Mouse (Mus musculus): ENCODE results near the gene Snrnp70. TPM values are rescaled to one million over a fixed set of nuclear protein-coding genes. Genes with fewer than 3 reads are reported as not detected.

The Snrnp70 gene
- polyA plus RNA-seq (2015; fragmentation: Nextera tagmentation; extraction: Ambion mirVana): 199 and 204 TPM in 2 replicates

DNA sequence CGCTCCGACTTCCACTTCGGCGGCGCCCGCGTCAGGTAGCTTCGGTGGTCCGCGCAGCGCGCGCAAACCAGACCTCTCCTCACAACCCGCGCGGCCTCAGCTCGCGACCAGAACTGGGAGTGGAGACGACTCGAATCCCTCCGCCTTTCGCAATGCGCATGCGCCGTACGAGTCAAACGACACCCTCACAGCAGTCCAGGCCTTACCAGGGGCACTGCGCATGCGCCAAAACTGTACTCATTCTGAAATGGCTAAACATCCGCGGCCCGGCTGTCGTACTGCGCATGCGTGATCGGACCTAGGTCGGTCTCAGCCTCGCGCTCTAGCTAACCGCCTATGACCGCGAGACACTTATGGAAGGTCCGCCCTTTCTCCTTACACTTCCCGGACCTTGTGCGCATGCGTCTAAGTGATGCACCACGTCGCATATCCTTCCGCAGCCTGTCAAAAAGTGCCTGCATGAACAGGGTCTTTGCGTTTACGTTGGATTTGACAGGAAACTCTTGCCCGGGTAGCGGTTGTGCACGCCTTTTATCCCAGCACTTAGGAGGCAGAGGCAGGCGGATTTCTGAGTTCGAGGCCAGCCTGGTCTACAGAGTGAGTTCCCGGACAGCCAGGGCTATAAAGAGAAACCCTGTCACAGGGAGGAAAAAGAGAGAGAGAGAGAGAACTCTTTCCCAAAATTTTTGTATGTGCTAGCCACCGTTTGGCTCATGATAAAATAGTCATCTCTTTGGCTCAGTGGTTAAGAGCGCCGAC is at the start of gene Snrnp70:
TSS of gene Snrnp70 (minus strand) at position 165 of the 759 bp plus-strand sequence.
- ATAC-seq (ENCODE audit: insufficient number of reproducible peaks, low FRiP score, low TSS enrichment, low read depth): peak; percentile 97
- peak within 1 kb of the TSS; percentile 76 for H3K4me3 ChIP-seq
- H3K9me3 ChIP-seq: no peaks in the 10 kb centered on the region
- peak within 1 kb of the TSS; percentile 74 for H3K9ac ChIP-seq
- H3K4me2 ChIP-seq: peak within 1 kb of the TSS; percentile 78
- under 1% methylated on average over 60 of the region's 60 CpGs for WGBS
- peak within 1 kb of the TSS; percentile 99 for H3K27ac ChIP-seq
- peaks cover 20% of the 10 kb centered on the region for H3K4me1 ChIP-seq
- H3K27me3 ChIP-seq: no peaks in the 10 kb centered on the region
- H3K36me3 ChIP-seq: peaks cover 19% of the 10 kb centered on the region

- WGBS: 84% methylated on average over 22 of the region's 22 CpGs
- H3K4me1 ChIP-seq: no peaks in the 10 kb centered on the region
- no peaks in the 10 kb centered on the region for H3K27me3 ChIP-seq
- H3K4me2 ChIP-seq: no peak overlapping the region
- H3K27ac ChIP-seq: no peak overlapping the region
- no peak overlapping the region for H3K4me3 ChIP-seq
- no peaks in the 10 kb centered on the region for H3K9me3 ChIP-seq
- no peak overlapping the region for H3K9ac ChIP-seq
- ATAC-seq (ENCODE audit: insufficient number of reproducible peaks, low FRiP score, low TSS enrichment, low read depth): no peak
- peaks cover 72% of the 10 kb centered on the region for H3K36me3 ChIP-seq
Observed at GRCm38 (mm10) chr7:45443526-45444420, 48.2 kb upstream of the Snrnp70 start.

- H3K9ac ChIP-seq: peak within 1 kb of the TSS; percentile 20; the same call in 1 of the 2 replicates
- ATAC-seq (ENCODE audit: insufficient number of reproducible peaks, low FRiP score, low TSS enrichment, low read depth): no peak
- 14% methylated on average over 19 of the region's 19 CpGs for WGBS
Observed at GRCm38 (mm10) chr7:45437521-45438276, 42.2 kb upstream of the Snrnp70 start, which contains the start of gene Ruvbl2. Gene Ruvbl2, minus strand, starts transcription at chr7:45438096.

DNA sequence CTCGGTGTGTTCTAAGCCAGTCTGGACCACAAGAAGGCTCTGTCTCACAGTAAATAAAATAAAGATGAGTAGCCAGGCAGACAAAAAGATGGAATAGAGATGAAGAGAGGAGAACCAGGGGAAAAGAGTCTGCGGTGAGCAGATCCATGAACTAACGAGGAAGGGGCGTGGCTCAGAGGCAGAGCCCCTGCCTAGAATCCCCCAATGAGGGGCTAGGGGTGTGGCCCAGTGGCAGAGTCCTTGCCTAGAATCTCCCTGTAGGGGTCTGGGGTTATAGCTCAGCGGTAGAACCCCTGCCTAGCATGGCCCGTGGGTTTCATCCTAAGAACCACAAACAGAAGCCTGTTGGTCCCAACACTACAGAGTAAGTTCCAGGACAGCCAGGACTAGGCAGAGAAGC is 41.5 kb upstream of the Snrnp70 start:
- WGBS: 27% methylated on average over 6 of the region's 6 CpGs
- no peak overlapping the region for H3K4me3 ChIP-seq

More at GRCm38 (mm10) chr7:45437521-45438276, 42.2 kb upstream of the Snrnp70 start, which contains the start of gene Ruvbl2:
- Histone ChIP-seq H3K4me3 (no peak within 1 kb of the TSS), H3K9me3 (no peaks in the 10 kb centered on the region), H3K4me1 (peaks cover 41% of the 10 kb centered on the region), H3K27me3 (no peaks in the 10 kb centered on the region), H3K27ac (no peak within 1 kb of the TSS), H3K4me2 (peak within 1 kb of the TSS; percentile 20; the same call in 1 of the 2 replicates), H3K36me3 (peaks cover 25% of the 10 kb centered on the region)

DNA sequence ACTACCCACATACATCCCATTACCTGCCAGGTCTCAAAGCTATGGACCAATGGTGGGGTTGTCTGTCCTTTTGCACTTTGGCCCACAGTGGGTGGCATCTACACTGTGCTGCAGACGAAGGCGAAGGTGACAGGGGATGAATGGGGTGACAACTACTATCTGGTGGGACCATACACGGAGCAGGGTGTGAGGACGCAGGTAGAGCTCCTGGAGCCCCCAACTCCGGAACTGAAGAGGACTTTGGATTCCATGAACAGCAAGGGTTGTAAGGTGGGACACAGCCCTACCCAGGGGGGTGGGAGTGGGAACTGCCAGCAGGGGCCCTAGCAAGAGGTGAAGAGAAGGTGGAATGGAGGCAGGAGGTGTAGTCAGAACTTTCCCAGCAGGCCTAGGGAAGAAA is 40.9 kb upstream of the Snrnp70 start:
- H3K9ac ChIP-seq: no peak overlapping the region
- no peak overlapping the region for H3K27ac ChIP-seq
- WGBS: 90% methylated on average over 5 of the region's 5 CpGs
- H3K4me1 ChIP-seq: peaks cover 44% of the 10 kb centered on the region
- H3K27me3 ChIP-seq: no peaks in the 10 kb centered on the region
- H3K4me3 ChIP-seq: peak overlapping the region; percentile 62; the same call in 1 of the 2 replicates
- H3K36me3 ChIP-seq: peaks cover 27% of the 10 kb centered on the region
- H3K9me3 ChIP-seq: no peaks in the 10 kb centered on the region
- ATAC-seq (ENCODE audit: insufficient number of reproducible peaks, low FRiP score, low TSS enrichment, low read depth): no peak
- H3K4me2 ChIP-seq: peak overlapping the region; percentile 72

More for the DNA sequence above, 41.5 kb upstream of the Snrnp70 start:
- Histone ChIP-seq H3K36me3 (peaks cover 26% of the 10 kb centered on the region), H3K9me3 (no peaks in the 10 kb centered on the region), H3K27ac (no peak overlapping the region), H3K4me1 (peaks cover 44% of the 10 kb centered on the region), H3K9ac (no peak overlapping the region), H3K4me2 (peak overlapping the region; percentile 7; the same call in 1 of the 2 replicates), H3K27me3 (no peaks in the 10 kb centered on the region)
- no peak for ATAC-seq (ENCODE audit: insufficient number of reproducible peaks, low FRiP score, low TSS enrichment, low read depth)

DNA sequence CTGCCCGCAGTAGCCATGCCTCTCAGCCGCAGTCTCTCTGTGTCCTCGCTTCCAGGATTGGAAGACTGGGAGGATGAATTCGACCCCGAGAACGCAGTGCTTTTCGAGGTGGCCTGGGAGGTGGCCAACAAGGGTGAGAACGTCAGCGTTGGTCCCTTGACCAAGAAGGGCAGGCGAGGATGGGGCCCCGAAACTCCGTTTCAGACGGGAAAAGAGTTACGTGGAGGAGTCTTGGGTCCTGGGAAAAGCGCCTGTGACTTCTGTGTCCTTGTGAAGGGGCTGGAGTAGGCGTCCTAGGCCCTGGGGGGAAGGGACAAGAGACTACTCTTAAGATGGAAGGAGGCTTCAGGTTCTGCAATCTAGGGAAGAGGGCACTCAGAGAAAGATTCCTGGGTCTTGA is 39.5 kb upstream of the Snrnp70 start:
- H3K4me2 ChIP-seq: peak overlapping the region; percentile 72
- peaks cover 44% of the 10 kb centered on the region for H3K4me1 ChIP-seq
- WGBS: 3% methylated on average over 16 of the region's 16 CpGs
- no peak for ATAC-seq (ENCODE audit: insufficient number of reproducible peaks, low FRiP score, low TSS enrichment, low read depth)
- peaks cover 33% of the 10 kb centered on the region for H3K36me3 ChIP-seq
- H3K9me3 ChIP-seq: no peaks in the 10 kb centered on the region
- no peaks in the 10 kb centered on the region for H3K27me3 ChIP-seq
- peak overlapping the region; percentile 62 for H3K4me3 ChIP-seq
- peak overlapping the region; percentile 72 for H3K9ac ChIP-seq
- H3K27ac ChIP-seq: peak overlapping the region; percentile 83

DNA sequence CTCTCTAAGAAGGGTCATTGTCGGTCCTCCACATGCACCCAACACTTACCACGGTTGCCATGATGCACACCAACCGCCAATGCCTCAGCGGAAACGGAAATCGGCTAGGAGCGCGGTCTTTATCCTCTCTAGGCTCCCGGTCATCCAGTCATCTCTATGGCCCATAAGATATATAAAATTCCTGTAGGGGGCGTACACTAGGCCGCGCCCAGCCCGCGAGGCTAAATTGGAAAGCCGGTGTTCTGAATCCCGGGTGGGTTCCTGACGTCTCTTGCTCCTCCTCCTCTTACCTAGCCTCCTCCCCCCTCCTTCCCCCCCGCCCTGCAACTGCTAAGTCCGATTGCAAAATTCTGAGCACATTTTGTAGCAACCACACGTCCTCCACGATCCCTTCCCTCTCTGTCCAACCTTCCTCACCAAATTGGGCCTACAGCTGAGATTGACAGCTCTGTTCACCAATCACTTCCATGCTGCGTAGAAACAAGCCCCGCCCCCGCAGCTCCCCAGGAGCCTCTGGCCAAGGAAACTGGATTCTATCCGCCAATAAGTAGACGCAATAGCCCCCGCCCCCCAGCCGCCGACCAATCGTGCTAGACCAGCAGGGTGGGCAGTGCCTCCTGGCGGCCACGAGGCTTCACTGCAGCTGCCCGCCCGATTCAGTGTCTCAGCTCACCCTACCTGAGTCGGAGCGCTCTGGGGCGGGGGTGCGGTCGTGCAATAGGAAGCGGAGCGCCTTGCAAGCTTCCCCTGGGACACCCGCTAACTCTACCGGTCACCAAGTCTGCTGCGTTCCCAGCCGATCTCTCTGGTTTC is 38.9 kb upstream of the Snrnp70 start, which contains the start of gene Gys1:
TSS of gene Gys1 (plus strand) at position 642 of the 813 bp plus-strand sequence.
- H3K4me1 ChIP-seq: peaks cover 44% of the 10 kb centered on the region
- H3K27me3 ChIP-seq: no peaks in the 10 kb centered on the region
- H3K36me3 ChIP-seq: peaks cover 33% of the 10 kb centered on the region
- peak within 1 kb of the TSS; percentile 90 for H3K4me2 ChIP-seq
- peak within 1 kb of the TSS; percentile 92 for H3K27ac ChIP-seq
- H3K9me3 ChIP-seq: no peaks in the 10 kb centered on the region
- ATAC-seq (ENCODE audit: insufficient number of reproducible peaks, low FRiP score, low TSS enrichment, low read depth): peak; percentile 97
- WGBS: under 1% methylated on average over 45 of the region's 45 CpGs
- peak within 1 kb of the TSS; percentile 90 for H3K9ac ChIP-seq
- peak within 1 kb of the TSS; percentile 62 for H3K4me3 ChIP-seq

DNA sequence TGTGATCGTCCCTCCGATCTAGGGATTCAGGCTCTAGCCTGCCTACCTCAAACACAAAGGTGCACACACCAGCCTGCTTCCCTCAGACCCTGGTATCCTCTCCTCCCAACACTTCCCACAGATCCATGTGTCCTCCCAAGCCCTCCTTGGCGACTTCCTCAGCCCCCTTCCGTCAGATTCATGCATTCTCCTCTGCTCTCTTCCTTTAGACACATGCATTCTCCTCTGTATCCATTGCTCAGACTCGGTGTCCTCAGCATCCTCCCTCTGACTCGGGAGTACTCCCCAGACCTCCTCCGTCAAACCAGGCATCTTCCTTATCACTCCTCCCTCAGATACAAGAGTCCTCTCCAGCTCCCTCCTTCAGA is 38.3 kb upstream of the Snrnp70 start:
- H3K27me3 ChIP-seq: no peaks in the 10 kb centered on the region
- no peaks in the 10 kb centered on the region for H3K9me3 ChIP-seq
- peaks cover 38% of the 10 kb centered on the region for H3K36me3 ChIP-seq
- no peak for ATAC-seq (ENCODE audit: insufficient number of reproducible peaks, low FRiP score, low TSS enrichment, low read depth)
- under 1% methylated on average over 7 of the region's 7 CpGs for WGBS
- H3K9ac ChIP-seq: peak overlapping the region; percentile 90
- H3K27ac ChIP-seq: peak overlapping the region; percentile 92
- peak overlapping the region; percentile 62 for H3K4me3 ChIP-seq
- peaks cover 44% of the 10 kb centered on the region for H3K4me1 ChIP-seq
- peak overlapping the region; percentile 90 for H3K4me2 ChIP-seq

DNA sequence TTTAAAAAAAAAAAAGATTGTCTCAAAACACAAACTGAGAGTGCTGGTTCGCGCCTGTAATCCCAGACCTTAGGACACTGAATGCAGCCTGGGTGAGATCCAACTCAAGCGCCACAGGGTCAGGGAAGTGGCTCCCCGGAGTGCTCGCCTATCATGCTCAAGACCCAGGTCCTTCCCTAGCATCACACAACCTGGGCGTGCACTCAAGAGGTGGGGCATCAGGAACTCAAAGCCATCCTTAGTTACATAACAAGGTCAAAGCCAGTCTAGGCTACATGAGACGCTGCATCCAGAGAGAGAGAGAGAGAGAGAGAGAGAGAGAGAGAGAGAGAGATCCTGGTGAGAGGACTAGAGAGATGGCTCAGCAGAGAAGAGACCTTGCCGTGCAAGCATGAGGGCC is 31.0 kb upstream of the Snrnp70 start:
- no peak overlapping the region for H3K4me2 ChIP-seq
- H3K36me3 ChIP-seq: peaks cover 96% of the 10 kb centered on the region
- H3K27me3 ChIP-seq: no peaks in the 10 kb centered on the region
- H3K9me3 ChIP-seq: no peaks in the 10 kb centered on the region
- WGBS: 91% methylated on average over 8 of the region's 8 CpGs
- no peak overlapping the region for H3K4me3 ChIP-seq
- no peak overlapping the region for H3K9ac ChIP-seq
- no peak for ATAC-seq (ENCODE audit: insufficient number of reproducible peaks, low FRiP score, low TSS enrichment, low read depth)
- H3K4me1 ChIP-seq: no peaks in the 10 kb centered on the region
- H3K27ac ChIP-seq: no peak overlapping the region

GRCm38 (mm10) chr7:45421194-45421593 is 25.7 kb upstream of the Snrnp70 start:
- peaks cover 46% of the 10 kb centered on the region for H3K27me3 ChIP-seq
- H3K4me3 ChIP-seq: no peak overlapping the region
- ATAC-seq (ENCODE audit: insufficient number of reproducible peaks, low FRiP score, low TSS enrichment, low read depth): no peak
- H3K9ac ChIP-seq: no peak overlapping the region
- no peak overlapping the region for H3K27ac ChIP-seq
- H3K4me1 ChIP-seq: peaks cover 28% of the 10 kb centered on the region
- H3K36me3 ChIP-seq: peaks cover 55% of the 10 kb centered on the region
- no peaks in the 10 kb centered on the region for H3K9me3 ChIP-seq
- H3K4me2 ChIP-seq: no peak overlapping the region
- 89% methylated on average over 14 of the region's 14 CpGs for WGBS

DNA sequence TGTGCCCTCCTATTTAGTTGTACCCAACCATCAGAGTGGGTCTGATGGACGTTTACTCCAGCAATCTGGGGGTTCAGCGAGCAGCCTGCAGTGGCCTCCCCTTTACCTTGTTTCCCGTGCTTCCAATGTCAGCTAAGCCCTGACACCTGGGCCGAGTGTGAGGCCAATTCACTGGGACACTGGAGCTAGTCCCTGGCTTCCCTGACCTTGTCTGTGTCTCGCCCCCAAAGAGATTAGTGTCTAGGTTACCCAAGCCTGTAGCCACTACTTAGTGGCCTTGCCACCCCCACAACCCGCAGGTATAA is 25.0 kb upstream of the Snrnp70 start, which contains the start of gene Lhb:
TSS of gene Lhb (plus strand) at position 206 of the 305 bp plus-strand sequence.
- no peak within 1 kb of the TSS for H3K27ac ChIP-seq
- H3K9ac ChIP-seq: no peak within 1 kb of the TSS
- H3K4me2 ChIP-seq: peak within 1 kb of the TSS; percentile 24; the same call in 1 of the 2 replicates
- no peaks in the 10 kb centered on the region for H3K9me3 ChIP-seq
- peaks cover 52% of the 10 kb centered on the region for H3K36me3 ChIP-seq
- peak within 1 kb of the TSS; percentile 9 for H3K4me3 ChIP-seq
- ATAC-seq (ENCODE audit: insufficient number of reproducible peaks, low FRiP score, low TSS enrichment, low read depth): no peak
- WGBS: 49% methylated on average over 6 of the region's 6 CpGs
- H3K27me3 ChIP-seq: peaks cover 52% of the 10 kb centered on the region
- peaks cover 31% of the 10 kb centered on the region for H3K4me1 ChIP-seq

Measured in limb, embryonic 15.5 days (tissue).